Mouse (Mus musculus): ENCODE measurements at regions not wholly inside any gene's neighbourhood (a gene's known extent, or its start where the extent isn't known, plus 50 kb on each side); places are given as distances from the start of the nearest gene placed in this dataset.
A peak's percentile ranks its signal among the peaks of the same experiment; 100 is the strongest.

GRCm38 (mm10) chr2:99236968-99237367 lies 569.9 kb upstream of the Gm10800 start:
- DNase-seq (ENCODE audit: low read depth), result peak; percentile 1
